Mouse (Mus musculus) thymus, postnatal 0 days (tissue): ENCODE results near the gene 4933424G06Rik. TPM values are rescaled to one million over a fixed set of nuclear protein-coding genes. Genes with fewer than 3 reads are reported as not detected.

Experiments used
- DNase-seq: peaks from one replicate; pipeline ENCODE4 v3.0.0-alpha.2; 2015; ENCODE audit warnings: low spot score
- polyA plus RNA-seq: library from polyadenylated mRNA; unstranded; fragments of >200 nt; fragmentation: Nextera tagmentation; extraction: Ambion mirVana; gene quantifications from 2 replicates; pipeline ENCODE4 v1.2.1, GENCODE M21; 2015

Gene 4933424G06Rik
- polyA plus RNA-seq, 1 experiment from 2014 or later: 0.13 TPM

- no peak for DNase-seq
Observed at GRCm38 (mm10) chr1:36768786-36769185, 58.8 kb downstream of the 4933424G06Rik start.

GRCm38 (mm10) chr1:36769951-36770350 is 60.0 kb downstream of the 4933424G06Rik start:
- no peak for DNase-seq

- DNase-seq: no peak
Observed at GRCm38 (mm10) chr1:36770998-36771397, 61.0 kb downstream of the 4933424G06Rik start.

GRCm38 (mm10) chr1:36772198-36772934 is 62.4 kb downstream of the 4933424G06Rik start:
- DNase-seq: no peak

- no peak for DNase-seq
Observed at GRCm38 (mm10) chr1:36780793-36781192, 70.8 kb downstream of the 4933424G06Rik start.

GRCm38 (mm10) chr1:36782476-36782875 is 72.5 kb downstream of the 4933424G06Rik start:
- DNase-seq: no peak

- DNase-seq: peak; percentile 79
Observed at GRCm38 (mm10) chr1:36784365-36785134, 74.6 kb downstream of the 4933424G06Rik start.

- DNase-seq: peak; percentile 29
Observed at GRCm38 (mm10) chr1:36785238-36785641, 75.3 kb downstream of the 4933424G06Rik start.

- no peak for DNase-seq
Observed at GRCm38 (mm10) chr1:36786377-36786776, 76.4 kb downstream of the 4933424G06Rik start.

GRCm38 (mm10) chr1:36789416-36789815 is 79.5 kb downstream of the 4933424G06Rik start:
- DNase-seq: no peak

- DNase-seq: no peak
Observed at GRCm38 (mm10) chr1:36796711-36797110, 86.8 kb downstream of the 4933424G06Rik start.

GRCm38 (mm10) chr1:36797481-36797880 is 87.5 kb downstream of the 4933424G06Rik start:
- peak; percentile 53 for DNase-seq

GRCm38 (mm10) chr1:36800379-36801011 is 90.5 kb downstream of the 4933424G06Rik start:
- DNase-seq: no peak

- no peak for DNase-seq
Observed at GRCm38 (mm10) chr1:36804259-36804658, 94.3 kb downstream of the 4933424G06Rik start.

GRCm38 (mm10) chr1:36804833-36805232 is 94.9 kb downstream of the 4933424G06Rik start:
- no peak for DNase-seq

- DNase-seq: no peak
Observed at GRCm38 (mm10) chr1:36806181-36806905, 96.4 kb downstream of the 4933424G06Rik start.

GRCm38 (mm10) chr1:36807086-36807485 is 97.1 kb downstream of the 4933424G06Rik start:
- no peak for DNase-seq
